Mouse (Mus musculus) hematopoietic multipotent progenitor cell, adult 10-12 weeks (in vitro differentiated cells): Measurements from ENCODE around the gene Mfsd13b. TPM values are rescaled to one million over a fixed set of nuclear protein-coding genes. Genes with fewer than 3 reads are reported as not detected.

ENCODE experiments used
- polyA plus RNA-seq: library from polyadenylated mRNA; stranded (reverse); fragments of >175 nt; gene quantifications from 2 replicates; pipeline ENCODE4 v1.2.3, GENCODE M21; 2012; ENCODE audit warnings: low replicate concordance

The Mfsd13b gene
- 0.07 TPM in 1 of 2 replicates, not detected in the other for polyA plus RNA-seq

GRCm38 (mm10) chr7:120982200-120982841 lies at the start of gene Mfsd13b, which contains the start of gene Cdr2:
Gene Mfsd13b, plus strand, starts transcription at chr7:120982509.
Gene Cdr2, minus strand, starts transcription at chr7:120982312.

GRCm38 (mm10) chr7:121033856-121034652 lies 51.7 kb downstream of the Mfsd13b start, which contains the start of gene Mettl9:
Gene Mettl9, plus strand, starts transcription at chr7:121034445.

Other genes starting within 250 kb of the Mfsd13b start
- not detected in 2 replicates for gene Vwa3a, start 243.2 kb upstream of the Mfsd13b start, polyA plus RNA-seq
- not detected in 2 replicates for gene Gm5737, start 170.1 kb upstream of the Mfsd13b start, polyA plus RNA-seq
- 22.8 and 26.3 TPM in 2 replicates for gene Eef2k, start 139.7 kb upstream of the Mfsd13b start, polyA plus RNA-seq
- gene Polr3e, start 64.8 kb upstream of the Mfsd13b start, polyA plus RNA-seq = 13.7 and 14.3 TPM in 2 replicates
- 10.7 and 33.2 TPM in 2 replicates for gene Cdr2, start 197 bp upstream of the Mfsd13b start, polyA plus RNA-seq
- 15.9 and 16.6 TPM in 2 replicates for gene Mettl9, start 51.9 kb downstream of the Mfsd13b start, polyA plus RNA-seq
- 4.8 and 7.1 TPM in 2 replicates for gene Igsf6, start 92.1 kb downstream of the Mfsd13b start, polyA plus RNA-seq
- gene Otoa, start 99.1 kb downstream of the Mfsd13b start, polyA plus RNA-seq = 0.03 TPM in 1 of 2 replicates, not detected in the other